Mouse (Mus musculus): ENCODE data around the gene Ms4a4b.

GRCm38 (mm10) chr19:11492671-11493070 is 49.3 kb downstream of the Ms4a4b start:
- TF ChIP-seq TAL1 (IDR thresholded peaks at IDR 0.05; ENCODE audit: low read length) (no peak), GATA1 (IDR thresholded peaks at IDR 0.05; ENCODE audit: low read depth, low read length) (no peak), E2F4 (IDR thresholded peaks at IDR 0.05; ENCODE audit: borderline replicate concordance, low read depth, low read length) (no peak), KAT2A (conservative IDR thresholded peaks at IDR 0.05; ENCODE audit: low read depth, low read length) (no peak), ZNF384 (IDR thresholded peaks at IDR 0.05; ENCODE audit: low read depth, low read length) (no peak), UBTF (IDR thresholded peaks at IDR 0.05; ENCODE audit: borderline replicate concordance, insufficient read depth, low read depth, low read length) (no peak), SIN3A (IDR thresholded peaks at IDR 0.05; ENCODE audit: low read length) (no peak), MXI1 (IDR thresholded peaks at IDR 0.05; ENCODE audit: low read depth, low read length) (no peak), TBP (IDR thresholded peaks at IDR 0.05; ENCODE audit: low read depth, low read length) (no peak), POLR2AphosphoS5 (IDR thresholded peaks at IDR 0.05; ENCODE audit: borderline replicate concordance, low read depth, low read length) (no peak), CTCF (IDR thresholded peaks at IDR 0.05 in 2 of 3, conservative IDR thresholded peaks at IDR 0.05 in 1 of 3; ENCODE audit: control insufficient read depth in 1 of 3, insufficient read depth in 1 of 3, low read depth in 2 of 3, low read length in 3 of 3, poor library complexity in 1 of 3, severe bottlenecking in 1 of 3) (no peak), EP300 (IDR thresholded peaks at IDR 0.05; ENCODE audit: low read depth in 1 of 2, low read length in 2 of 2) (no peak), MAZ (IDR thresholded peaks at IDR 0.05; ENCODE audit: low read depth, low read length) (no peak), POLR2A (IDR thresholded peaks at IDR 0.05; ENCODE audit: control insufficient read depth in 1 of 2, insufficient read depth in 1 of 2, low read depth in 1 of 2, low read length in 2 of 2, poor library complexity in 1 of 2) (no peak)

Measured in MEL (cell line).